Mouse (Mus musculus) erythroblast, embryonic 14.5 days (primary cell): ENCODE data around the gene Gm4981. TPM values are rescaled to one million over a fixed set of nuclear protein-coding genes. Genes with fewer than 3 reads are reported as not detected.
A peak's percentile ranks its signal among the peaks of the same experiment; 100 is the strongest.
"Not testable (repeated sequence)": the region's sequence is repeated elsewhere in the genome, so short reads cannot be mapped to it uniquely, and the experiment has no call there.

Experiments used
- H3K27me3 ChIP-seq: 2 replicates; pipeline ENCODE4 v1.6.1; 2012; ENCODE audit warnings: inconsistent platforms; ENCODE audit not compliant: control insufficient read depth
- H3K36me3 ChIP-seq: 2 replicates; pipeline ENCODE4 v1.6.1; 2012; ENCODE audit warnings: mild to moderate bottlenecking, inconsistent platforms; ENCODE audit not compliant: control insufficient read depth
- H3K4me1 ChIP-seq: 2 replicates; pipeline ENCODE4 v1.6.1; 2012; ENCODE audit warnings: inconsistent platforms; ENCODE audit not compliant: control insufficient read depth
- H3K4me3 ChIP-seq: replicated peaks from 2 replicates; pipeline ENCODE3; 2012; ENCODE audit warnings: moderate library complexity, mild to moderate bottlenecking, inconsistent platforms
- H3K9me3 ChIP-seq: 2 replicates; pipeline ENCODE4 v1.6.1; 2012; ENCODE audit warnings: low read length, inconsistent platforms, mixed read lengths; ENCODE audit not compliant: control insufficient read depth
- TAL1 ChIP-seq: IDR thresholded peaks from 3 replicates; pipeline ENCODE4 v1.6.1; 2012; ENCODE audit warnings: low read length, inconsistent platforms, mixed read lengths
- polyA plus RNA-seq: library from polyadenylated mRNA; stranded (reverse); fragments of >175 nt; gene quantifications from 2 replicates; pipeline ENCODE4 v1.2.3, GENCODE M21; 2012

Gene Gm4981
- polyA plus RNA-seq, 1 experiment, result not detected

- not testable (repeated sequence) for H3K36me3 ChIP-seq, H3K4me1 ChIP-seq, H3K4me3 ChIP-seq, H3K27me3 ChIP-seq
- H3K9me3 ChIP-seq, result peaks cover 27% of the 10 kb centered on the region
- peak; percentile 4; the same call in 1 of the 3 replicates for TF ChIP-seq TAL1
Measured at GRCm38 (mm10) chr10:58231779-58232640, 4.5 kb downstream of the Gm4981 start.

- peaks cover 25% of the 10 kb centered on the region for H3K9me3 ChIP-seq
- not testable (repeated sequence) for H3K27me3 ChIP-seq, H3K4me1 ChIP-seq, H3K4me3 ChIP-seq, H3K36me3 ChIP-seq
Measured at GRCm38 (mm10) chr10:58231088-58231487, 5.4 kb downstream of the Gm4981 start.

DNA sequence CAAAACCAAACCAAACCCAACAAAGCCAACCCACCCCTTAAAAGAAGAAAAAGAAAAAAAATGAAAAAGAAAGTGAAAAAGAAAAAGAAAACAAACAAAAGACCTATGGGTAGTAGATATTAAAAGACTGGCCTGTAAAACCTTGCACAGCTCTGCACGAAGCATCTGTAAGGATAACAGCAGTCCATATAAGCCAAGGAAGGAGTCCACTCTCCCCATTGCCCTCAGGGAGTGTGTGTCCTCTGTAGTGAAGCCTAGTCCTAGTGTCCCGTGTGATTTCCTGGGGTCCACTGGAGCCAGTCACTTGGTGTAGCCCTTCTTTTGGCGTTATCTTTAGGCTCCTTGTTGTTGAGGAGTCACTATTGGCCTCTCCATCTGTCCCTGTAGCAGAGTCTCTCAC lies 6.5 kb downstream of the Gm4981 start:
- H3K4me3 ChIP-seq, H3K4me1 ChIP-seq, H3K27me3 ChIP-seq: not testable (repeated sequence)

GRCm38 (mm10) chr10:58227798-58228197 lies 8.7 kb downstream of the Gm4981 start:
- peaks cover 17% of the 10 kb centered on the region for H3K9me3 ChIP-seq
- H3K4me1 ChIP-seq, H3K4me3 ChIP-seq, H3K36me3 ChIP-seq, H3K27me3 ChIP-seq: not testable (repeated sequence)

More for the DNA sequence above, 6.5 kb downstream of the Gm4981 start:
- H3K9me3 ChIP-seq, result peaks cover 20% of the 10 kb centered on the region
- not testable (repeated sequence) for H3K36me3 ChIP-seq

GRCm38 (mm10) chr10:58226357-58226756 lies 10.1 kb downstream of the Gm4981 start:
- not testable (repeated sequence) for H3K4me3 ChIP-seq, H3K4me1 ChIP-seq, H3K9me3 ChIP-seq

DNA sequence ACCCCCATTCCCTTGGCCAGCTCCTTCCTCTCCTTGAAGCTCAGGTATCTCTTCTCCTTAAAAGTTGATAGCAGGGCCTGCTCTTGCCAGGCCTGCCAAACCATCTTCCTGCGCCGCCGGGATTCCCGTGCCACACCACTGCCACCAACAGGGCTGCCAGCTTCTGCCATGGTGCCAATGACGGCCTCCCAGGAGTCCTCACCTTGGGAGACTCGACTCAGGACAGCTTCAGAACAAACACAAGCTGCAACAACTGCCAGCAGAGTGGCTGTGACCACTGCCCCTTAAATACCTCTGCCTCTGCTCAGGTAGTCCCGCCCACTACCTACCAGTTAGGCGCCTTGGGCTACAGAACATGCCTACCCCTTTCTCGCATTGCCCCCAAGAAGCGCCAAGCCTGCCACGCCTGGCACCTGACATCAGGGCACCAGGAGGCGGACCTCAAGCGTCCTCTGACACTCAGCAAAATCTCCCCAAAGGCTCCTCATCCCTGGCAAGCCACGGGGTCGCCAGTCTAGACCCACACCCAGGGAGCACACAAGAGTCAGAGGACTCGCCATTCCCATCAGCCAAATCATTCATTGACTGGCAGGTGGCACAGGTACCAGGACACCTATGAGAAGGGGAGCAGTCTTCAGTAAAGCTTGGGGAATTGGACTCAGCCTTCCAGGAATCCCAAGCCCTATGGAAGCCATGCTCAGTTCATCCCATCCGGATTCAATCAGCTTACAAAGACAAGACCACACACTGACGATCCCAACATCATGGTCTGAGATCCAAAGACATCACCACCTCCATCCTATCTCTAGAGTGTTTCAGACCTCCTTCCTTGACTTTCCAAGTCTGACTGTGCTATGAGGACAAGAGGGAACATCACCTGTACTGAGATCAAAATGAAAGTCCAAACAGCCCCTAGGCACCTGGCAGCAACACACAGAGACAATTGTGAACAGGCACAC lies 11.4 kb downstream of the Gm4981 start, which contains the start of gene AW822073:
TSS of gene AW822073 (minus strand) at position 104 of the 959 bp plus-strand sequence.
- not testable (repeated sequence) for H3K4me3 ChIP-seq, H3K4me1 ChIP-seq, H3K9me3 ChIP-seq, H3K36me3 ChIP-seq, H3K27me3 ChIP-seq

More at GRCm38 (mm10) chr10:58226357-58226756, 10.1 kb downstream of the Gm4981 start:
- not testable (repeated sequence) for H3K27me3 ChIP-seq, H3K36me3 ChIP-seq

DNA sequence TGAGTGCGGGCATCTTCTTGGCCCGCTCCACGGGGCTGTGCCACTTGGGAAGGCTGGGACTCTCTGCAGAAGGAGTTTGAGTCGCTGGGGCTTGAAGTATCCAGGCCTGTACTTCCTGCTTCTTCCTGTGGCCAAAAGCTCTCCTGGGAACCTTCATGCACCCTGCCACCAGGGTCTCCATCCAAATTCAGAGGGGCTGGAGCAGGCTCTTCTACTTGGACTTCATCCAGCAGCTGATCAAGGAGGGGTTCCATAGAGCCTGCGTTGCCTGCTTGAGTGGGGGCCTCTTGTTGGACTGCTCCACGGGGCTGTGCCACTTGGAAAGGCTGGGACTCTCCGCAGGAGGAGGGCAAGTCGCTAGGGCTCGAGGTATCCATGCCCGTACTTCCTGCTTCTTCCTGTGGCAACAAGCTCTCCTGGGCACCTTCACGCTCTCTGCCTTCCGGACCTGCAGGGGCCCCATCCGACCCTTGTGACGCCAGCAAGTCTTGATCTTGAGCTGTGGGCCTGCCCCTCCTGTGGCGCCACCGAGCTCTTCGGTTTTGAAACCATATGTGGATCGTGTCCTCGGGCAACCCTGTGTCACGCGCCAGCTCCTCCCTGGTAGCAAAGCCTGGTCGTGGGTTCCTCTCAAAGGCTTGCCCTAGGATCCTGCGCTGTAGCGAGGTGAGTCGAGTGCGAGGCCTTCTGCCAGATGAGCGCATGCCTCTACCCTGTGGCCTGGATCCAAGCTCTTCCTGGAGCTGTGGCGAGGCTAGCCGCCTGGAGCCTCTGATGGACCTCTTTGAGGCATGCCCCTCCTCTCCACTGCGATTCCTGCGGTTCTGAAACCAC lies 12.3 kb downstream of the Gm4981 start:
- not testable (repeated sequence) for H3K9me3 ChIP-seq, H3K36me3 ChIP-seq, H3K4me3 ChIP-seq, H3K27me3 ChIP-seq, H3K4me1 ChIP-seq

DNA sequence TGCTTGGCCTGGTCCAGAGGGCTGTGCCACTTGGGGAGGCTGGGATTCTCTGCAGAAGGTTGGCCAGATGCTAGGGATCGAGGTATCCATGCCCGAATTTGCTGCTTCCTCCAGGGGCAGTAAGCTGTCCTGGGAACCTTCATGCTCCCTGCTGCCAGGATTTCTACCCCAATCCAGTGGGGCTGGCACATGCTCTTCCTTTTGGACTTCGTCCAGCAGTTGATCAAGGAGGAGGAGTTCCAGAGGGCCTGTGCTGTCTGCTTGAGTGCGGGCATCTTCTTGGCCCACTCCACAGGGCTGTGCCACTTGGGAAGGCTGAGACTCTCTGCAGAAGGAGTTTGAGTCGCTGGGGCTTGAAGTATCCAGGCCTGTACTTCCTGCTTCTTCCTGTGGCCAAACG lies 13.3 kb downstream of the Gm4981 start:
- not testable (repeated sequence) for H3K27me3 ChIP-seq, H3K4me1 ChIP-seq, H3K4me3 ChIP-seq, H3K9me3 ChIP-seq, H3K36me3 ChIP-seq

DNA sequence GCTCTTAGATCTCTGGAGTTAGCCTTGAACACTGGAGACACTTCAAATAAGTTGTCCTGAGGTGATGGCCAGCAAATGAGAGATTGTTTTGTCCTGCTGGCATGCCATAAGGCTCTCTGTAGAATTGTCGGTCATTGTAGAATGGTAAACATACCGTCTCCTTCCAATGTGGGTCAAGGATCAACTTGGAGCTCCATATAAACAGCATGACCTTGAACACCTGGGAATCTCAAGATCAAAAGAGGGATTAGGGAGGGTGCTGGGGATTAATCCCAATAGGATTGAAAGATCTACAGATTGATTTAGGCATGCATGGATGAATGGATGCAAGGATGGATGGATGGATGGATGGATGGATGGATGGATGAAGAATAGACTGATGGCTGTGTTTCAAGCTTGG lies 14.9 kb downstream of the Gm4981 start:
- H3K4me3 ChIP-seq, H3K4me1 ChIP-seq, H3K36me3 ChIP-seq, H3K9me3 ChIP-seq, H3K27me3 ChIP-seq: not testable (repeated sequence)
